Mouse (Mus musculus): ENCODE data around the gene Fabp3.
A peak's percentile ranks its signal among the peaks of the same experiment; 100 is the strongest.

Fabp3 gene

DNA sequence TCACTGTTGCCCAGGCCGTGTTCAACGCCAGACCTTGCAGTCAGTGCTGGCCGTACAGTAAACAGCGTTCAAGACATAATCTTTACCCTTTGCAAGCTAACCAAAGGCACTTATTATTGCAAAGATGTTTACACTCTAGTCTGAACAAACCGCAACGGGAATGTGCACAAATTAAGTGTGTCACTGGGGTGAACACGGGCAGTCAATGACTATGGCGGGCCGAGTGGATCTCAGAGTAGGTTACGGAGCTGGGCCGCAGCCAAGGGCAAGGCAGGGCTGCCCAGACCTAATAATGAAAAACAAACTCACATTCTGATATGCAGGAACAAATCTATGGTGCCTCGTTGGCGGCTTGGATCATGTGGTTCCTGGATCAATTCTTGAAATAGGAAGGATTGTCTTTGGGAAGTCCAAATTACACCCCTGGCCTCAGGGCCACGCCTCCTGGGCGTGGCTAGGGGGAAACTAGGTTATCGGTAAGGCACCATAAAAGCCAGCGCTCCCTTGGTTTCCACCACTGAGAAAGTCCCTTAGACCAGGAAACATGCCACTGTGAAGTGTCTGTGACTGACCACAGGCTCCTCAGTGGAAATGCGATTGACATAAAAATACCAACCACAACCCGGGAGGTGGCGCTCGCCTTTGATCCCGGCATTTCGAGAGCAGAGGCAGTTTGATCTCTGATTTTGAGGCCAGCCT is 13.2 kb upstream of the Fabp3 start:
- DNase-seq: no peak

DNA sequence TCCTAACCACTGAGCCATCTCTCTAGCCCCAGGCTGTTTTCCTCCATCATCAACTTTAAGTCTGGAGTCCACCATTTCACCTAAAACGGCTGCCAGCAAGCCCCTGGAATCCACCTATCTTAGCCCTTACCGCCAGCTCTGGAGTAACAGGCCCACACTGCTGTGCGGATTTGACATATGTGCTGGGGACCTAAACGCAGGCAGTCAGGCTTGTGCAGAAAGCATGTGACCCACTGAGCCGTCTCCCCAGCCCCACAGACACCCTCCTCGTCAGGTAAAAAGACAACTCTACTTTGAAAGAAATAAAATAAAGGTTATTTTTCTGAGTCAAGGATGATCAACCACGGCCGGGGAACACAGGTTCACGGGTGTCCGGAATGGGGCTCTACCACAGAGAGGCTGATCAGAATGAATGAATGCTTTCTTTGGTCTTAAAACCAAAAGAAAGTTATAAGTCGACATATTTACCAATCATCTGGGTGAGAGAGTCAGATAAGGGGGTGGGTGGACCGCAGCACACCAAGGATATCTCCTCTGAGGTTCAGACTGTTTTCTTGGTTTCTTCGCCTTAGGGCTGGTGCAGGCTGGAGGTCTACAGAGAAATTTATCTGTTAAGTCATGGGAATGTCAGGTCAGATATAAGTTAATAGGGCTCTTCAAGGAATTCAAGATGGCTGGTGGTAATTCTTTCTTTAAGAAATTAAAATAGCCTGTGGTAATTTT is 12.0 kb upstream of the Fabp3 start:
- no peak for DNase-seq

DNA sequence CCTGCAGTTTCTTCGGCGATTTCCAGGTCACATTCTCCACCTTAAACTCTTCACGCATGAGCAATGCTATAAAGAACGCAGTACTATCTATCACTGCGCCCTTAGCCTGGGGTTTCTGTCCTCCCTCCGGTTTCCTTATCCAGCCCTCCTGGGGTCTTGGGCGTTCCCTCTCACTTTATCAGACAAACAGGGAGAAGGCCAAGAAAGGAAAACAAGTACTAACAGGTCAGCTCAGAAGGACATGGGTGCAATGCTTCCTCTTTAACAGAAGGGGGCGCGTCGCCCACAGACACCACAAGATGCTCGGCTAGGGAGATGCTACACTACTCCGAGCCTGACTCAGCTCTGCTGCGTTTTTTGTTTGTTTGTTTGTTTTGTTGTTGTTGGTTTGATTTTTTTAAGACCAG is 11.3 kb upstream of the Fabp3 start:
- DNase-seq: no peak

DNA sequence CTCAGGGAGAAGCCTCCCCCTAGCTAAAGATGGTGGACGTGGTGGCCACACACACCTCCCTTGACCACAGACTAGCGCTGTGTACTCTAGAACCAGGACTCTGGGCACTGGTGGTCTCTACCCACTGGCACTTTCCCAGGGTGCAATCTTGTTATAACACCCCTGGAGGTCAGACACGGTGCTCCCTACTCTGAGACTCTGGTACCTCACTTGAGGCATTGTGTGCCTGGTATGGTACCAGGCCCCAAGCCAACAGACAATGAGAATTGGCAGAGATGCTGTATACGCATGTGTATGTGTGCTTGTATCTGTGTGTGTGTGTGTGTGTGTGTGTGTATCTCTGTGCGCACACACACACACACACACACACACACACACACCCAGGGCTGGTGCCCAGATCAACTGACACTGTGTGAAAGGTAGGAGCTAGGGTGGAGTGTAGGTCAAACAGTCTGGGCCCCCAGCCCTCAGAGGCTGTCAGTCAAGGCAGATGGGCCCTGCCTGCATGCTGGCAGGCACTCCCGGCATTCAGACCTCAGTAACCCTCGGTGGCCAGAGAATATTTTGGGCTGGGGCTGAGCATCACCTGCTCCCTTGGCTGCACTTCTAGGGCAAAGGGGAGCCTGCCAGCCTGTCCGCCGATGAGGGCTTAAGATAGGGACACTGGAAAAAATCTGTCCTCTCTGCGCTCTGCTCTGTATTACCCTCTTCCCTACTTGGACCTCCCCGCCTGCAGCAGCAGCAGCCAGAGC is 9.3 kb upstream of the Fabp3 start:
- DNase-seq: no peak

DNA sequence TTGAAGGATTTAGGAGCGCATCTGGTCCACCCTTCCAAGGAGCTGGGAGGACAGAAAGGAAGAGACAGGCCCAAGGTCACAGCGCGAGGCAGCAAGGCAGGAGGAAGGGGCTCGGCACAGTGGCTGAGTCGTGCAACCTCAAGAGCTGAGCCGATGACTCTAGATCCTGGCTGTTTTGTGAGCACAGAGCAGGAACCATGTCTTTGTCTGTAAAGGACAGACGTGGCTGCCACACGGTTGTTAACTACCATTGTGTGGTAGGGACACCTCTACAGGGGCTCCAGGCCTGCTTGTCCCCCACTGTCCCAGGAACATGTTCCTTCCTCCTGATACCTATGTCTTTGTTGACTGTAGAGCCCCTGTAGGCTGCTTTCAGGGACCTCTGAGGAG is 8.8 kb upstream of the Fabp3 start:
- DNase-seq: no peak

DNA sequence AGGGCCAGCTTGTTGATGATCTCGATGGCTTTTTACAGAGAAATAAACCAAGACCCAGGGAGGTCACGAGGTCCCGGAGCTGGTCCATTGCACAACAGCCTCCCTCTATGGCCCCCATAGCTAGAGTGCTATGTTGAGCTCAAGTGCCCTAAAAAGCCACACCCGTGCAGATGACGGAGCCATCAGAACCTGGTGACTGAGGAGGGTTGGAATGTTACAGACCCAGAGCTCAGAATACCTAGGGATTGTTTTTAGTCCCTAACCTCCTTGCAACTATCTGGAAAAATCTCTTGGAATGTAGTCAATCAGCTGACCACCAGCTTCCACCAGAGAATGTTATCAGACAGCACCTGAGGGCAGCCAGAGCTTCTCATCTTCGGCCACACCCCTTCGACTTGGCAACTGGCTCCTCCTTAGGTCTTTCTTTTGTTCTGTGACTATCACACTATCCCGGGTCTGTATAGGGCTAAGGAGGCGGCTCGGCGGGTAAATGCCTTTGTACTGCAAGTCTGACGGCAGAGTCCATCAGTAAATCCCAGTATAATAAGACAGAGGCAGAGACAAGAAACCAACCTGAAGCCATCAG is 6.0 kb upstream of the Fabp3 start:
- no peak for DNase-seq

DNA sequence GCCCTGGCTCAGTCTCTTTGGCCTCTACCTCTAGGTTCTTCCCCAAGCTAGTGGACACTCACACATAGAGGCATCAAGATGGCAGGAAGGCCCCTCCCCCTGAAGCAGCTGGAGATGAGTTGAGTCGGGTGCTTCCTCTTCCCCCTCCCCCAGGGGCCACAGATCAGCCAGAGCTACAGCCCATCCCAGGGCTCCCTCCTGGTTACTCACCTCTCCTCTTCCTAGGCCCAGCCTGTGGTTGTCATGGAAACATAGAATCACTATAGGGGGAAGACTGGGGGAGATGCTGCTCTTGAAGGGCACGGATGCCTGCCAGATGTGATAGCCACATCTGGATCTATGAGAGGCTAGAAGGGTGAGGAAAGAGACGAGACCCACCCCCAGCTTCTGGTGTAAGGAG is 3.6 kb upstream of the Fabp3 start:
- DNase-seq: no peak

DNA sequence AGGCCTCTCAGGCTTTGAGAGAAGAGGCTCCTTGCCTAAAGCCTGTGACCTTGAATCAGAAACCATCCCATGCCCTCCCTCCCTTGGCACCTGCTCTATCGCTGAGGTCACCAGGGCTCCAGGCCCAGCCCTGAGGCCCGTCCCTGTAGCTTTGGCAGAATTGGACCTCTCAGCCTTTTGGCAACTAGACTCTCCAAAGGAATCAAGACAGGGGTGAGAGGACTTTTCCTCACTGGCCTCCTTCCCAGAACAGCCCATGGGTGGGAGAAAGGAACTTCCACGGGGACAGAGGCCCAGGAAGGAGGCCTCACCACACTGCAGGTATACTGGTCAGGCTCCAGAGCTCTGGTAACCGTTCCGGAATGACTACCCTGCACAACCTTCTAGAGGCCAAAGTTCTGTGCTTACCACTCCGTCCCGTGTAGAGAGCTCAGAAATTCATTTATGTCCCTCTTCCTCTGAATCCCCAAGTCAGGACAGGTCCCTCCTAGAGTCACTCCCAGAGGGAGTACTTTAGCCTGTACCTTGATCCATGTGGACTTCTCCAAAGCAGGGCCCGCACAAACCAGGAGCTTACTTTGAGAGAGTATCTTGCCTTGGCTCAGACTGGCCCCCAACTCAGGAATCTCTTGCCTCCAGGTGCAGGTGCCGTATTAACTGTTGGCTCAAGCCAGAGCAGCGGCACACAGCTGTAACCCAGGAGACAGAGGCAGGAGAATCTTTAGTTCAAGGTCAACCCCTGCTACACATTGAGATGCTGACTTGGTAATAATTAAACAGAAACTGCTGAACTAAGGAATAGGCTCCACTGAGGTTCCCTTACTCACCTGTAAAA is 1.4 kb upstream of the Fabp3 start:
- DNase-seq: no peak

DNA sequence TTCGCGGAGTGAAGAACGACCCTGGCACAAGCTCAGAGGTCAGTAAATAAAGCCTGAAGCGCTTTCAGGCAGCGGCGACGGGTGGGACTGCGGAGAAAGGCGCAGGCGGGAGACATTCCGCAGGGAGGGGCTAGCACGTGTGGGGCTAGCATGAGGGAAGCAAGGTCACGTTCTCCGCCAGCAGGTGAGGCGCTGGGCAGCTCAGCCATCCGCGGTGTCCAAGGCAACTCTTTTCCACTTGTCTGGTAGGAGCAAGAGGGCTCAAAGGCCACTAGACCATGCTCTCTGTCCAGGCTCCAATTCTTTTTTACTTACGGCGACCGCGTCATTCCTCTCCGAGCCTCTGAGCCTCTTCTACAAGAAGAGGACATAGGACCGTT is 554 bp upstream of the Fabp3 start:
- DNase-seq: no peak

DNA sequence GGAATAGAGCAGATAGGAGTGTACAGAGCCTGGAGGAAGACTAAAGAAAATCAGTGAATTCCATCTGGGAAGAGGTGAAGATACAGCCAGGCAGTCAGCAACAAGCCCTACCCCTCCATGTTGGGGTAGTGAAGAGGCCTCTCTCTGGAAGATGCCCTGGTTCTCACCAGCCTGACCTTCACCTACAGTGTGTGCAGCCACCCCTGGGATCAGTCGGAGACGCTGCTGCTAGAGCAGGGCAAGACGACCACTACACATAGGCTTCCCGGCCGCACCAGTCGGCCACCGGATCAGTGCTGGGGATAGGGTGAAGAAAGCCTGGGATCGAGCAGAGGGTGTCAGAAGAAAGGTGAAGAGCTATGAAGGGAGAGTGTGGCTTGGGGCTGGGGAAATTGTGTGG is 859 bp downstream of the Fabp3 start:
- no peak for DNase-seq

DNA sequence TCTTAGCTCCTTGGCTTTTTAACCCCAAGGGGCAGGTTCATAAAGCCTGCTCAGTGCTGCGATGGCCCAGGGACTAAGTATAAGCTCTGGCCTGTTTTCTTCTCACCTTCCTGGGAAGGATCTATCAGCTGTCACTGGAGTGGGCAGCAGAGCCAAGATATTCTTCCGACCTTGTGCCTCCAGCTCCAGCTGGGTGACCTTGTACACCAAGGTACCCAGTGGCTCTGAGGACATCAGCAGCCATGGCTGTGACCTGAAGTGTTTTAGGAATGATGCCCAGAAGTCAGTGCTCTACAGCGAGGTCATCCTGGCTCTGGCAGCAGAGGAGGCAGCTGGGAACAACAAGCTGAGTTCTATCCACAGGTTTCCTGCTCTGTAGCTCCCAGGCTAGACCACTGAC is 4.1 kb downstream of the Fabp3 start:
- DNase-seq: no peak

DNA sequence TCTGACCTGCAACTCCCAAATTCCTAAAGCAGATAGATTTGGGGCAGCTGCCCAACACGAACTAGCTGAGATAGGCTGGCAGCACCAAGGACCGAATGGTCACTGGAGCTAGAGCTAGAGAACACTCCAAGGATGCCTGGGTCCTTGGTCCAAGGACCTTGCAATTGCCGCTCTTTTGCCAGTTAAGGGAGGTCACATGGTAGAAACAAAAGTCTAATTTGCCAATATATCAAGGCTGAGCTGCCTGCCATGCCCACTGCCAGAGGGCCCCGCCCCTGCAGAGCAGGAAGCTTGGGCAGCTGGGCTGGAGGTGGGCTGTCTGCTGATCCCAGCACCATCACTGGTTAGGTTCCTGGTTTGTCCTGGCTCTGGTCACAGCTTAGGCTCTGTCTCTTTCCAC is 5.2 kb downstream of the Fabp3 start:
- no peak for DNase-seq

DNA sequence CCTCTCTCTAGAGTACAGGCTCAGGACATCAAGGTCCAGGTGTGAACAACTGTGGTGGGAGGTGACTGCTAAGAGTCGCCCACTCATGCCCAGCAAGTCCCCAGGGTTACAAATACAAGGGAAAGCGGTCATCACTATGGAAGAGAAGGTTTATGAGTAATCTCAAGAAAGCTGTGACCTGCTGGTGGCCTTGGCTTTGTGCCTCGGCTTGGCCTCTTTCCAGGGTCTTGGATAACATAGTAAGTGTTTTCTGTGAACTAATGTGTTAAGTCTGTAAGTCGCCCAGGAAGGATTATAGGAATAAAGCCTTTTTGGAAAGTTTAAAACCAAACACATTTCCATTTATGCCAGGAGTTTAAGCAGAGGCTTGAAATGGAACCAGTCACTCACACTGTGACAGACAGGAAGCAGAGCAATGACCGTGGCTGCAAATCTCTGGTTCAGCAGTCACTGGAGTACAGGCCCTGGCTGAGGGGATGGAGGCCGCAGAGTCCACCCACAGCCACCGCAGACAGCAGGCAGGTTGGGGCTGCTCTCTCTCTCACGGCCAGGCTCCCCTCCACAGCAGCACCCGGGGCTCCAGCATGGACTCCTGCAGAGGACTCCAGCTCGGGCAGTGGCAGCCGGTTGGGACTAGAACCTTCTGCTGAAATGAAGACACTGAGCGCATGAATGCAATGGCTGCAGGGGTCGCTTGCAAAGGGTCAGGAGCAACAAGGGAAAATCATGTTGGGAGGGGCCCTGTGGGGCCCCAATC is 7.6 kb downstream of the Fabp3 start:
- no peak for DNase-seq

DNA sequence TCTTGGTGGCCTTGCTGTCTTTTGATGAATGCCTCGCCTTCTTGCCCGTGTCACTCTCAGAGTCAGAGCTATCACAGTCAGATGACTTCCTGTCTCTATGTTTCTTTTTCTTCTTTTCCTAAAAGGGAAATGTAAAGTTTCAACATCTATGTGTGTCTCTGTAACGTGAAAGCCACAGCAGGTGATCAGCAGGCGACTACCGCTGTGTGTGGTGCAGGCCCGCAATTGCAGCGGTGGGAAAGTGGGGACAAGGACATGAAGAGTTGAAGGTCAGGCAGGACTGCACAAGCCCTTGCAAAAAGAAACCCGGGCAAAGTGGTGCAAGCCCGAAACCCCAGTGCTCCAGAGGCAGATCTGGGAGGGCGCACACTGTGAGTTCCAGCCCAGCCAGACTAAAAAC is 8.3 kb downstream of the Fabp3 start:
- DNase-seq: peak in 1 of 2 experiments; percentile 10

DNA sequence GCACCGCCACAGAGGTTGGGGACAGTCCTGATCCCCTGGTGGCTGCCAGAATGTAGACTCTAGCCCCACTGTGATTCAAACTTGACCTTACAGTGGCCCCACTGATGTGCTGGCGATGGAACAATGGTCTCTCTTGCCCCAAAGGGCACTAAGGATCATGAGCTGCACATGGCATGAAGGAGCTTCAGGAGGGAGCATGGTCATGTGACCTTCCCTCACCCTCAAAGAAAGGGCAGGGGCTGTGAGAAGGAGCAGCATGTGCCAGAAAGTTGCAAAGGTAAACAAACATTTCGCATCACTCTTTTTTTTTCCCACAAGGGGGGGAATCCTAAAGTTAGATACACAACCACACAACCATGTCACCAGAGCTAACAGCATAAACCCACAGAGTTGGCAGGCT is 9.7 kb downstream of the Fabp3 start:
- DNase-seq: no peak

DNA sequence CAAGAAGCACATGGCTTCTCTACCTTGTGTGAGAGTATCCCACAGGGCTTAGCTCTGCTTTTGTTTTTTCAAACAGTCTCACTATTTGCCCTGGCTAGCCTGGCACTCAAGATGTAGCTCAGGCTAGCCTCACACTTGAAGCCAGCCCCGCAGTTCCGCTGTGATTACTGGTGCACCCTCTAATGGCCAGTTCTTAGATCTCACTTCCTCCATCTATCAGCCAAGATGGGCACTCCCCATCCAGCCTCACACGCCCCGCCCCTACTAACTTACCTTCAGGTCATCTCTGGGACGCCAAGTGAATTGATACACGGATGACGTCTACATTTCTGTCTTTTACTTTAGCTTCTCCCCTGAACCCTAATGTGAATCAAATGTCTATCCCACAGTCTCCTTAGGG is 11.2 kb downstream of the Fabp3 start:
- DNase-seq: no peak

DNA sequence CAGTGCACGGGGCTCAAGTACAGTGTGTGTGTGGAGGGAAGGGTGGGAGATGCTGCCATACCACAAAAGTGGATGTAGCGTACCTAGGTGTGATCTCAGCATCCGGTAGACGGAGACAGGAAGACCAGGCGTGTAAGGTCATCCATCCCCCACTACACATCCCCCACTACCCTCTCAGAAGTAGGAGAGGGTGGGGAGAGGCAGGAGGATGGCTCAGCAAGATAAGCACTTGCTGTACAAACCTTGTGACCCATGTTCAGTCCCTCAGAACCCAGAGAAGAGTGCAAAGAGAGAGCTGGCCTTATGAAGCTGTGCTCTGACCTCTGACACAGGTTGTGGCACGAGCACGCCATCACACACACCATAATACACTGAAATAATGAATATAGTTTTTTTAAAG is 13.2 kb downstream of the Fabp3 start:
- DNase-seq: no peak

DNA sequence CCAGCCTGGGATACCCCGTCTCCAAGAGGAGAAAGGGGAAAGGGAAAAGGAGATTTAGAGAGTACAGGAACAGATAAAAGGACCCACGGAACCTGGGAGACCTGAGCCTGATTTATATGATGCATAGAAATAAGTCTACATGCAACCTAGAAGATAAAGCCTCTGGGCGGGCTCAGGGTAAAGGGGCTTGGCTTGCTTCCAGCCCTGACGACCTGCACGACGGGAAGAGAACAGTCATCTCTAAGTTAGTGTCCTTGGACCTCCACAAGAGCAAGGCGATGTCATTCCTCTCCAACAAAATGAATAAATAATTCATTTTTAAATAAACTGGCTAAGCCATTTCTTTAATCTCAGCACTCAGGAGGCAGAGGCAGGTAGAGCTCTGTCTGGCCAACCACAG is 14.2 kb downstream of the Fabp3 start:
- no peak for DNase-seq

DNA sequence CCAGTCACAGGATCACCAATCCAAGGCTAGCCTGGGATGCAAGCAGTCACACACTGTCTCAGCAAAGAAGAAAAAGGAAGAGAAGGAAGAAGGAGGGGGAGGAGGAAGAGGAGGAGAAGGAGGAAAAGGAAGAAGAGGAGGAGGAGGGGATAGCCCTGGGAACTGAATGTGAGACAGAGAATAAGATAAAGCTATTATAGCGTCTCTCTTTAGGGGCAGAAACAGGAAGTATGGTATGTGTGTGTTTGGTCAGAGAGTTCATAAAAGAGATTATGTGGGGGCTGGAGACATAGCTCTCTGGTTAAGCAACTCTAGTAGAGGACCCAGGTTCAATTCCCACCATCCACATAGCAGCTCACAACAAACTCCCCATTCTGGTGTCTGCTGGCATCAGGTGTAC is 14.8 kb downstream of the Fabp3 start:
- no peak for DNase-seq

DNA sequence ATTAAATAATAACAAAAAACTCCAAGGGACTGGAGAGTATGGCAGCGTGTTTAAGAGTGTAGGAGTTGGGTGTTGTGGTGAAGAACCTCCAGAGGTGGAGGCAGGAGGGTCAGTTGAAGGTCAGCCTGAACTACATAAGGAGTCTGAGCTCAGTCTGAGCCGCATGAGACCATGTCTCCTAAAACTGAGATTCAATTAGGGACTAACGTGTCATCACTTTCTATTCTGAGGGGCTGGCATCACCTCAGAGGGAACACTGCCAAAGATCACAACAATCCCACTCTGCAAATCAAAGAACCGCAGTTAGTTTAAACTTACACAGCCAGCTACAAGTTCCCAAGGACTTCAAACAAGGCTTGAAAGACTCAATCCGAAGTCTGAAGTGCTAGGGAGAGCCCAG is 15.2 kb downstream of the Fabp3 start:
- no peak for DNase-seq

DNA sequence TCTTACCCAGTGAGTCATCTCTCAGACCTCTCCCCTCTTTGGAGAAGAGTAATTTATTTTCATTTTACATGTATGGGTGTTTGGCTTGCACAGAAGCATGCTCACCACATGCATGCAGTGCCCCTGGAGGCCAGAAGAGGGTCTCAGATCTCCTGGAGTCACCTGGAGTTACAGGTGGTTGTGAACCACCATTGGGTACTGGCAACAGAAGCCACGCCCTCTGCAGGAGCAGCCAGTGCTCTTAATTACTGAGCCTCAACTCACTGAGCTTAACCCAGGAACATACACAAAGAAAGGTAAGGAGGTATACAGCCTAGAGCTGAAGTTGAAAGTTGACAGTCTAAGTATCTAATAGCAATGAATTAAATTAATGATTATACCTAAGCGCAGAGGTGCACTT is 17.1 kb downstream of the Fabp3 start:
- no peak for DNase-seq

DNA sequence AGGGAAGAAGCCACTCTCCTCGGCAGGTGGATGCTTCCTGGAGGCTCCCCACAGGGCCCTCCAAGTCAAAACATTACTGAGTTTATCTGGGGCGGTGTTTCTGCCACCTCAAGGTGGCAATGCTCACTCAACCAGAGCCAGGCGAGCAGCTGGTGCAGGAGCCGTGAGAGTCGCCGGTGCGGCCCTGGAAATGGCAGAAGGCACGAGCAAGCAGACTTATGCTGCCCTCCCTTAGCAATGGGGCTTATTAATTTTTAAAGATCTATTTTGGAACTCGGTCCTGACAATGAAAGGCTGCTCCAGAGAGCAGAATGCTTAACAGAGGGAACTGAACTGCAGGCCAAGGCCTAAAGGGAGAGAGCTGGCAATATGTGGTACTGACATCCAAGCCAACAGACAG is 19.0 kb downstream of the Fabp3 start:
- no peak for DNase-seq

Measured in thymus, postnatal 36 days (tissue).